Mouse (Mus musculus): ENCODE measurements around the gene Zfp365. TPM values are rescaled to one million over a fixed set of nuclear protein-coding genes. Genes with fewer than 3 reads are reported as not detected.

The Zfp365 gene
- polyA plus RNA-seq, 1 experiment: 19.8 TPM

GRCm38 (mm10) chr10:67907931-67908330, 4.5 kb downstream of the Zfp365 start:
- TF ChIP-seq CTCF (IDR thresholded peaks at IDR 0.05; ENCODE audit: borderline replicate concordance, insufficient read depth, low read length) (no peak), POLR2A (IDR thresholded peaks at IDR 0.05; ENCODE audit: low read depth, low read length) (no peak)
- H3K4me1 ChIP-seq (ENCODE audit: control insufficient read depth, insufficient read depth, low read length): peaks cover 2% of the 10 kb centered on the region; the same call in 1 of the 2 replicates
- no peak overlapping the region for H3K4me3 ChIP-seq (ENCODE audit: insufficient read depth, low read length)
- H3K27ac ChIP-seq (ENCODE audit: insufficient read depth, low read length): no peak overlapping the region

- Histone ChIP-seq H3K4me1 (ENCODE audit: control insufficient read depth, insufficient read depth, low read length) (peaks cover 2% of the 10 kb centered on the region; the same call in 1 of the 2 replicates), H3K27ac (ENCODE audit: insufficient read depth, low read length) (no peak overlapping the region), H3K4me3 (ENCODE audit: insufficient read depth, low read length) (no peak overlapping the region)
- TF ChIP-seq POLR2A (IDR thresholded peaks at IDR 0.05; ENCODE audit: low read depth, low read length): no peak
Observed at GRCm38 (mm10) chr10:67906926-67907325, 5.5 kb downstream of the Zfp365 start.

GRCm38 (mm10) chr10:67906063-67906462, 6.4 kb downstream of the Zfp365 start:
- no peak for TF ChIP-seq CTCF (IDR thresholded peaks at IDR 0.05; ENCODE audit: borderline replicate concordance, insufficient read depth, low read length)
- no peak for TF ChIP-seq POLR2A (IDR thresholded peaks at IDR 0.05; ENCODE audit: low read depth, low read length)
- Histone ChIP-seq H3K4me1 (ENCODE audit: control insufficient read depth, insufficient read depth, low read length) (peaks cover 2% of the 10 kb centered on the region; the same call in 1 of the 2 replicates), H3K27ac (ENCODE audit: insufficient read depth, low read length) (no peak overlapping the region), H3K4me3 (ENCODE audit: insufficient read depth, low read length) (no peak overlapping the region)

- TF ChIP-seq POLR2A (IDR thresholded peaks at IDR 0.05; ENCODE audit: low read depth, low read length) (no peak), CTCF (IDR thresholded peaks at IDR 0.05; ENCODE audit: borderline replicate concordance, insufficient read depth, low read length) (no peak)
- no peak overlapping the region for H3K4me3 ChIP-seq (ENCODE audit: insufficient read depth, low read length)
Observed at GRCm38 (mm10) chr10:67903387-67903786, 9.1 kb downstream of the Zfp365 start.

GRCm38 (mm10) chr10:67901179-67901578, 11.3 kb downstream of the Zfp365 start:
- no peak overlapping the region for H3K4me3 ChIP-seq (ENCODE audit: insufficient read depth, low read length)
- no peak for TF ChIP-seq POLR2A (IDR thresholded peaks at IDR 0.05; ENCODE audit: low read depth, low read length)
- TF ChIP-seq CTCF (IDR thresholded peaks at IDR 0.05; ENCODE audit: borderline replicate concordance, insufficient read depth, low read length): no peak
- no peak overlapping the region for H3K27ac ChIP-seq (ENCODE audit: insufficient read depth, low read length)
- H3K4me1 ChIP-seq (ENCODE audit: control insufficient read depth, insufficient read depth, low read length): peaks cover 10% of the 10 kb centered on the region

More at GRCm38 (mm10) chr10:67903387-67903786, 9.1 kb downstream of the Zfp365 start:
- Histone ChIP-seq H3K27ac (ENCODE audit: insufficient read depth, low read length) (no peak overlapping the region), H3K4me1 (ENCODE audit: control insufficient read depth, insufficient read depth, low read length) (peaks cover 10% of the 10 kb centered on the region)

GRCm38 (mm10) chr10:67898949-67899675, 13.3 kb downstream of the Zfp365 start:
- peaks cover 10% of the 10 kb centered on the region for H3K4me1 ChIP-seq (ENCODE audit: control insufficient read depth, insufficient read depth, low read length)
- TF ChIP-seq CTCF (IDR thresholded peaks at IDR 0.05; ENCODE audit: borderline replicate concordance, insufficient read depth, low read length) (no peak), POLR2A (IDR thresholded peaks at IDR 0.05; ENCODE audit: low read depth, low read length) (no peak)
- H3K4me3 ChIP-seq (ENCODE audit: insufficient read depth, low read length): no peak overlapping the region
- H3K27ac ChIP-seq (ENCODE audit: insufficient read depth, low read length): peak overlapping the region; percentile 95

- H3K4me3 ChIP-seq (ENCODE audit: insufficient read depth, low read length): no peak overlapping the region
- TF ChIP-seq CTCF (IDR thresholded peaks at IDR 0.05; ENCODE audit: borderline replicate concordance, insufficient read depth, low read length) (no peak), POLR2A (IDR thresholded peaks at IDR 0.05; ENCODE audit: low read depth, low read length) (no peak)
- H3K4me1 ChIP-seq (ENCODE audit: control insufficient read depth, insufficient read depth, low read length): peaks cover 10% of the 10 kb centered on the region
- H3K27ac ChIP-seq (ENCODE audit: insufficient read depth, low read length): peak overlapping the region; percentile 95
Observed at GRCm38 (mm10) chr10:67898355-67898935, 14.0 kb downstream of the Zfp365 start.

- TF ChIP-seq POLR2A (IDR thresholded peaks at IDR 0.05; ENCODE audit: low read depth, low read length): no peak
- TF ChIP-seq CTCF (IDR thresholded peaks at IDR 0.05; ENCODE audit: borderline replicate concordance, insufficient read depth, low read length): no peak
- Histone ChIP-seq H3K4me3 (ENCODE audit: insufficient read depth, low read length) (no peak overlapping the region), H3K4me1 (ENCODE audit: control insufficient read depth, insufficient read depth, low read length) (peaks cover 10% of the 10 kb centered on the region), H3K27ac (ENCODE audit: insufficient read depth, low read length) (no peak overlapping the region)
Observed at GRCm38 (mm10) chr10:67897281-67897680, 15.2 kb downstream of the Zfp365 start.

GRCm38 (mm10) chr10:67894683-67895082, 17.8 kb downstream of the Zfp365 start:
- H3K4me1 ChIP-seq (ENCODE audit: control insufficient read depth, insufficient read depth, low read length): peaks cover 5% of the 10 kb centered on the region; the same call in 1 of the 2 replicates
- H3K27ac ChIP-seq (ENCODE audit: insufficient read depth, low read length): no peak overlapping the region
- TF ChIP-seq POLR2A (IDR thresholded peaks at IDR 0.05; ENCODE audit: low read depth, low read length) (no peak), CTCF (IDR thresholded peaks at IDR 0.05; ENCODE audit: borderline replicate concordance, insufficient read depth, low read length) (no peak)

GRCm38 (mm10) chr10:67894059-67894458, 18.4 kb downstream of the Zfp365 start:
- H3K4me1 ChIP-seq (ENCODE audit: control insufficient read depth, insufficient read depth, low read length): 0 out of 2 replicates have a peak, but pooled peaks cover 3% of the 10 kb centered on the region
- H3K4me3 ChIP-seq (ENCODE audit: insufficient read depth, low read length): no peak overlapping the region
- TF ChIP-seq POLR2A (IDR thresholded peaks at IDR 0.05; ENCODE audit: low read depth, low read length) (no peak), CTCF (IDR thresholded peaks at IDR 0.05; ENCODE audit: borderline replicate concordance, insufficient read depth, low read length) (no peak)
- H3K27ac ChIP-seq (ENCODE audit: insufficient read depth, low read length): no peak overlapping the region

More at GRCm38 (mm10) chr10:67894683-67895082, 17.8 kb downstream of the Zfp365 start:
- no peak overlapping the region for H3K4me3 ChIP-seq (ENCODE audit: insufficient read depth, low read length)

All from embryonic fibroblast, embryonic 13.5 days (primary cell).